Mouse (Mus musculus): ENCODE results near the gene Stx3.

- TF ChIP-seq CTCF (IDR thresholded peaks at IDR 0.05; ENCODE audit: borderline replicate concordance, control insufficient read depth, extremely low read depth, insufficient read depth, low read length, poor library complexity) (no peak), POLR2A (IDR thresholded peaks at IDR 0.05; ENCODE audit: control insufficient read depth, extremely low read depth, insufficient read depth, low read length, poor library complexity) (no peak)
Measured at GRCm38 (mm10) chr19:11800531-11801315, 18.5 kb downstream of the Stx3 start.

Data from thymus, adult 2 months (tissue).